Mouse (Mus musculus) midbrain, embryonic 12.5 days (tissue): Measurements from ENCODE around the gene Zdhhc8. TPM values are rescaled to one million over a fixed set of nuclear protein-coding genes. Genes with fewer than 3 reads are reported as not detected.
A peak's percentile ranks its signal among the peaks of the same experiment; 100 is the strongest.
"Not testable (repeated sequence)": the region's sequence is repeated elsewhere in the genome, so short reads cannot be mapped to it uniquely, and the experiment has no call there.

ENCODE experiments used
- ATAC-seq: fragments of 200-750 bp; cut with Nextera tagmentation; 2 replicates; pipeline ENCODE4 v1.8.0; 2017; ENCODE audit warnings: low read depth, moderate TSS enrichment, moderate library complexity; ENCODE audit not compliant: low FRiP score
- H3K27ac ChIP-seq: fragments of 300-500 bp; sonication (generic); replicated peaks from 2 replicates; pipeline ENCODE4 v1.5.1; 2016; ENCODE audit warnings: mild to moderate bottlenecking
- H3K27me3 ChIP-seq: fragments of 300-500 bp; sonication (generic); 2 replicates; pipeline ENCODE4 v1.6.1; 2016; ENCODE audit warnings: mild to moderate bottlenecking
- H3K36me3 ChIP-seq: fragments of 300-500 bp; sonication (generic); 2 replicates; pipeline ENCODE4 v1.6.1; 2016
- H3K4me1 ChIP-seq: fragments of 300-500 bp; sonication (generic); 2 replicates; pipeline ENCODE4 v1.6.1; 2016
- H3K4me2 ChIP-seq: fragments of 300-500 bp; sonication (generic); replicated peaks from 2 replicates; pipeline ENCODE4 v1.6.1; 2016; ENCODE audit warnings: mild to moderate bottlenecking, moderate library complexity
- H3K4me3 ChIP-seq: fragments of 300-500 bp; sonication (generic); 2 replicates; pipeline ENCODE4 v1.5.1; 2016; ENCODE audit warnings: mild to moderate bottlenecking
- H3K9ac ChIP-seq: fragments of 300-500 bp; sonication (generic); replicated peaks from 2 replicates; pipeline ENCODE4 v1.6.1; 2016; ENCODE audit warnings: mild to moderate bottlenecking, moderate library complexity
- H3K9me3 ChIP-seq: fragments of 300-500 bp; sonication (generic); 2 replicates; pipeline ENCODE4 v1.6.1; 2016; ENCODE audit warnings: mild to moderate bottlenecking
- WGBS: fragments of 180-500 bp; shearing (Covaris S2); methylation state at CpG from one replicate; pipeline ENCODE4 v1.1.7; 2016; 5-methylcytosine and 5-hydroxymethylcytosine counted together
- polyA plus RNA-seq: library from polyadenylated mRNA; unstranded; fragments of >200 nt; fragmentation: Nextera tagmentation; extraction: Ambion mirVana; gene quantifications from 2 replicates; pipeline ENCODE4 v1.2.1, GENCODE M21; 2016

Zdhhc8 gene
- polyA plus RNA-seq, 1 experiment from 2014 or later: 16.6 TPM

GRCm38 (mm10) chr16:18210701-18211416, 24.1 kb downstream of the Zdhhc8 start:
- peaks cover 35% of the 10 kb centered on the region for H3K4me1 ChIP-seq
- H3K36me3 ChIP-seq: no peaks in the 10 kb centered on the region
- H3K27ac ChIP-seq: no peak overlapping the region
- WGBS: 20% methylated on average over 8 of the region's 8 CpGs
- no peak overlapping the region for H3K4me3 ChIP-seq
- H3K9ac ChIP-seq: no peak overlapping the region
- H3K9me3 ChIP-seq: no peaks in the 10 kb centered on the region
- no peak overlapping the region for H3K4me2 ChIP-seq
- no peak for ATAC-seq
- peaks cover 24% of the 10 kb centered on the region for H3K27me3 ChIP-seq

- ATAC-seq: no peak; the same call in 1 of the 2 replicates
- no peak overlapping the region for H3K9ac ChIP-seq
- WGBS: 68% methylated on average over 7 of the region's 7 CpGs
Measured at GRCm38 (mm10) chr16:18203430-18204091, 31.4 kb downstream of the Zdhhc8 start.

GRCm38 (mm10) chr16:18202061-18202460, 32.9 kb downstream of the Zdhhc8 start:
- H3K4me2 ChIP-seq: no peak overlapping the region
- H3K36me3 ChIP-seq: no peaks in the 10 kb centered on the region
- no peaks in the 10 kb centered on the region for H3K9me3 ChIP-seq
- no peak overlapping the region for H3K4me3 ChIP-seq
- peaks cover 24% of the 10 kb centered on the region; the same call in 1 of the 2 replicates for H3K27me3 ChIP-seq
- no peak overlapping the region for H3K27ac ChIP-seq
- no peak for ATAC-seq
- H3K4me1 ChIP-seq: peaks cover 28% of the 10 kb centered on the region
- WGBS: 89% methylated on average over 1 of the region's 1 CpGs
- H3K9ac ChIP-seq: no peak overlapping the region

More at GRCm38 (mm10) chr16:18203430-18204091, 31.4 kb downstream of the Zdhhc8 start:
- Histone ChIP-seq H3K4me3 (no peak overlapping the region), H3K9me3 (no peaks in the 10 kb centered on the region), H3K27me3 (peaks cover 17% of the 10 kb centered on the region; the same call in 1 of the 2 replicates), H3K4me1 (peaks cover 22% of the 10 kb centered on the region), H3K4me2 (no peak overlapping the region), H3K36me3 (no peaks in the 10 kb centered on the region), H3K27ac (no peak overlapping the region)

- H3K36me3 ChIP-seq: no peaks in the 10 kb centered on the region
- H3K9ac ChIP-seq: no peak overlapping the region
- ATAC-seq: no peak
- H3K27me3 ChIP-seq: peaks cover 20% of the 10 kb centered on the region; the same call in 1 of the 2 replicates
- no peak overlapping the region for H3K4me2 ChIP-seq
- no peaks in the 10 kb centered on the region for H3K9me3 ChIP-seq
- no peak overlapping the region for H3K27ac ChIP-seq
- peaks cover 28% of the 10 kb centered on the region for H3K4me1 ChIP-seq
- 39% methylated on average over 1 of the region's 1 CpGs for WGBS
- H3K4me3 ChIP-seq: no peak overlapping the region
Measured at GRCm38 (mm10) chr16:18201620-18202019, 33.3 kb downstream of the Zdhhc8 start.

GRCm38 (mm10) chr16:18200062-18200461, 34.9 kb downstream of the Zdhhc8 start:
- WGBS: 100% methylated on average over 2 of the region's 2 CpGs
- Histone ChIP-seq H3K9me3 (no peaks in the 10 kb centered on the region), H3K9ac (no peak overlapping the region), H3K4me3 (no peak overlapping the region), H3K27ac (0 out of 2 replicates have a peak overlapping the region, but pooled peaks have one; percentile 60), H3K4me2 (no peak overlapping the region), H3K36me3 (no peaks in the 10 kb centered on the region), H3K27me3 (peaks cover 15% of the 10 kb centered on the region; the same call in 1 of the 2 replicates), H3K4me1 (peaks cover 30% of the 10 kb centered on the region)
- ATAC-seq: no peak

GRCm38 (mm10) chr16:18198365-18199098, 36.4 kb downstream of the Zdhhc8 start:
- Histone ChIP-seq H3K4me3 (no peak overlapping the region), H3K9me3 (no peaks in the 10 kb centered on the region), H3K4me2 (no peak overlapping the region), H3K4me1 (peaks cover 37% of the 10 kb centered on the region), H3K9ac (no peak overlapping the region), H3K27me3 (peaks cover 15% of the 10 kb centered on the region; the same call in 1 of the 2 replicates), H3K36me3 (no peaks in the 10 kb centered on the region), H3K27ac (peak overlapping the region; percentile 60)
- ATAC-seq: peak; percentile 70
- WGBS: 72% methylated on average over 10 of the region's 10 CpGs

GRCm38 (mm10) chr16:18197881-18198280, 37.1 kb downstream of the Zdhhc8 start:
- no peak for ATAC-seq
- H3K9me3 ChIP-seq: no peaks in the 10 kb centered on the region
- no peak overlapping the region for H3K4me3 ChIP-seq
- H3K9ac ChIP-seq: no peak overlapping the region
- peak overlapping the region; percentile 60 for H3K27ac ChIP-seq
- H3K4me2 ChIP-seq: no peak overlapping the region
- 88% methylated on average over 6 of the region's 6 CpGs for WGBS
- peaks cover 15% of the 10 kb centered on the region; the same call in 1 of the 2 replicates for H3K27me3 ChIP-seq
- peaks cover 34% of the 10 kb centered on the region for H3K4me1 ChIP-seq
- no peaks in the 10 kb centered on the region for H3K36me3 ChIP-seq

- 57% methylated on average over 3 of the region's 3 CpGs for WGBS
- not testable (repeated sequence) for H3K36me3 ChIP-seq, H3K27me3 ChIP-seq, H3K9me3 ChIP-seq, H3K9ac ChIP-seq, H3K4me2 ChIP-seq, H3K4me3 ChIP-seq, H3K27ac ChIP-seq, ATAC-seq
- peaks cover 34% of the 10 kb centered on the region for H3K4me1 ChIP-seq
Measured at GRCm38 (mm10) chr16:18195561-18195960, 39.4 kb downstream of the Zdhhc8 start.

GRCm38 (mm10) chr16:18195068-18195467, 39.9 kb downstream of the Zdhhc8 start:
- 60% methylated on average over 5 of the region's 5 CpGs for WGBS
- ATAC-seq: no peak
- no peak overlapping the region for H3K4me2 ChIP-seq

GRCm38 (mm10) chr16:18194208-18194985, 40.5 kb downstream of the Zdhhc8 start:
- H3K27ac ChIP-seq: peak overlapping the region; percentile 35; the same call in 1 of the 2 replicates
- H3K9me3 ChIP-seq: no peaks in the 10 kb centered on the region
- WGBS: 72% methylated on average over 15 of the region's 15 CpGs
- peaks cover 7% of the 10 kb centered on the region; the same call in 1 of the 2 replicates for H3K27me3 ChIP-seq
- no peak for ATAC-seq
- peaks cover 28% of the 10 kb centered on the region for H3K4me1 ChIP-seq
- H3K9ac ChIP-seq: no peak overlapping the region; the same call in 1 of the 2 replicates
- no peak overlapping the region for H3K4me2 ChIP-seq
- H3K4me3 ChIP-seq: no peak overlapping the region
- H3K36me3 ChIP-seq: no peaks in the 10 kb centered on the region

More at GRCm38 (mm10) chr16:18195068-18195467, 39.9 kb downstream of the Zdhhc8 start:
- Histone ChIP-seq H3K27ac (no peak overlapping the region), H3K9ac (no peak overlapping the region), H3K4me1 (peaks cover 34% of the 10 kb centered on the region), H3K4me3 (no peak overlapping the region), H3K36me3 (no peaks in the 10 kb centered on the region), H3K27me3 (peaks cover 7% of the 10 kb centered on the region; the same call in 1 of the 2 replicates), H3K9me3 (no peaks in the 10 kb centered on the region)

- no peak overlapping the region for H3K27ac ChIP-seq
- H3K4me1 ChIP-seq: peaks cover 14% of the 10 kb centered on the region
- no peaks in the 10 kb centered on the region for H3K9me3 ChIP-seq
- H3K4me2 ChIP-seq: no peak overlapping the region
- H3K4me3 ChIP-seq: no peak overlapping the region
- no peak overlapping the region for H3K9ac ChIP-seq
- no peaks in the 10 kb centered on the region; the same call in 1 of the 2 replicates for H3K27me3 ChIP-seq
- H3K36me3 ChIP-seq: no peaks in the 10 kb centered on the region
- ATAC-seq: no peak
- WGBS: 84% methylated on average over 2 of the region's 2 CpGs
Measured at GRCm38 (mm10) chr16:18191006-18191405, 43.9 kb downstream of the Zdhhc8 start.
